Mouse (Mus musculus) small intestine, adult 2 months (tissue): ENCODE data around the gene Cadps.

Experiments
- CTCF ChIP-seq: fragments of 200-500 bp; IDR thresholded peaks from 2 replicates; pipeline ENCODE4 v1.5.1; 2012; ENCODE audit warnings: low read depth, mild to moderate bottlenecking, control low read depth, inconsistent platforms, low read length, moderate library complexity, mixed read lengths; ENCODE audit not compliant: insufficient replicate concordance, insufficient read length; ENCODE audit errors: extremely low read depth
- POLR2A ChIP-seq: fragments of 200-500 bp; IDR thresholded peaks from 2 replicates; pipeline ENCODE4 v1.6.1; 2012; ENCODE audit warnings: low read depth, mild to moderate bottlenecking, control low read depth, inconsistent platforms, low read length, moderate library complexity

- TF ChIP-seq POLR2A (no peak), CTCF (no peak)
These were observed 230.3 kb downstream of the Cadps start for GRCm38 (mm10) chr14:12592472-12593075.
